Mouse (Mus musculus): ENCODE results near the gene Sf3a1.

DNA sequence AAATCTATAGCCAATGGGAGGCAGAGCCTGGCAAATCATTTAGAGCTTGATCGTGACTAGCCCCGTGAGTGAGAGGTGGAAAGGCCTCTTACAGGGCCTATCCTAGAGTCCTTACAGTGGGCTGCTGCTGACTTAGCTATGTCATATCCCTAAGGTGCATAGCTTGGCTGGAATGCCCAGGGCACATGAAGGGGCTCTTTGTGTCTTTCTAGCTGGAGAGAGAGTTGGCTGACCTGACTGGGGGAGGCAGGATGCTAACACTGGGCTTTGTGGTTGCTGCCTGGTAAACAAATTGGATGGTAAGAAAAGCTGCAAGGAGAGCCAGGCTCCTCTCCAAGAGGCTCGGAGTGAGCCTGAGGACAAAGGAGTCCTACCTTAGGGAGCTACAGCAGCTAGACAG is 32.6 kb downstream of the Sf3a1 start:
- TF ChIP-seq CTCF (conservative IDR thresholded peaks at IDR 0.05; ENCODE audit: low read length): no peak
- no peak for TF ChIP-seq POU5F1 (IDR thresholded peaks at IDR 0.05; ENCODE audit: borderline replicate concordance, low read length)
